In the genomic region with DNA sequence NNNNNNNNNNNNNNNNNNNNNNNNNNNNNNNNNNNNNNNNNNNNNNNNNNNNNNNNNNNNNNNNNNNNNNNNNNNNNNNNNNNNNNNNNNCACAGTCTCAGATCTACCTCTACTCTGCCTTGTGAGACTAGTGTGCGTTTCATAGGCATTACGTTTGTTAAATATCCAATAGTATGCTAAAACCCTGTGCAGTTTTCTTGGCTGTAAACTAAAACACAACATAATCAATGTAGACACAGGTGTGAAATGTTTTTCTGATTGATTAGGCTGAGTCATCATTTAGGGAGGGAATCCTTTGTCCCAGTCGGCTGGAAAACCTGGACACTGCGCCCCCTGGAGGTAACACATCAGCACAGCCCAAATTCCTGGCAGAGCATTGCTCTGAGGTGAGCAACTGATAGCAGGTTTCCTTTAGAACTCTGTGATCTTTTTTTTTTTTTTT, we compare ENCODE assay signal across 12 mouse cellular contexts. TPM values are rescaled to one million over a fixed set of nuclear protein-coding genes. Genes with fewer than 3 reads are reported as not detected.
DNase-seq lines count a peak whose midpoint lies in the region; ATAC-seq and TF ChIP-seq lines count a peak whose summit lies in the region.
"Had no signal": no experiment of that assay in that cellular context is flagged by ENCODE, and none has a peak within 500 bp of the region (broad histone marks: within the 10 kb centered on the region; RNA-seq: fewer than 3 reads in every experiment).

No protein-coding gene starts in this region.

- DNase-seq in kidney, postnatal 10 days, result peak; percentile 48
- DNase-seq in kidney, adult 18-20 months, result no peak
- DNase-seq in urinary bladder, postnatal 14 days (ENCODE audit: low spot score), result peak; percentile 23
- no peak for DNase-seq in urinary bladder, postnatal 4 days (ENCODE audit: low spot score in 2 of 2)
- DNase-seq: kidney, adult 9 months had no signal

- H3K9me3 ChIP-seq in forebrain, embryonic 15.5 days, result no peaks in the 10 kb centered on the region
- H3K9me3 ChIP-seq: heart, embryonic 13.5 days; limb, embryonic 15.5 days; neural tube, embryonic 13.5 days had no signal

- TF ChIP-seq POLR2A in bone marrow macrophage, adult 2 months (IDR thresholded peaks at IDR 0.05; ENCODE audit: borderline replicate concordance, low read depth, low read length), result no peak

- ATAC-seq in megakaryocyte-erythroid progenitor cell, adult 5-6 weeks (replicated peaks; ENCODE audit: low FRiP score, low TSS enrichment, poor library complexity, severe bottlenecking), result no peak
- no peak for ATAC-seq in forebrain, embryonic 15.5 days (replicated peaks)

- no peaks in the 10 kb centered on the region for H3K36me3 ChIP-seq in forebrain, embryonic 15.5 days
- H3K36me3 ChIP-seq: heart, embryonic 13.5 days; limb, embryonic 15.5 days; neural tube, embryonic 13.5 days had no signal

- no peaks in the 10 kb centered on the region for H3K27me3 ChIP-seq in forebrain, embryonic 15.5 days
- H3K27me3 ChIP-seq: heart, embryonic 13.5 days; limb, embryonic 15.5 days; neural tube, embryonic 13.5 days had no signal

- H3K9ac ChIP-seq in forebrain, embryonic 15.5 days (replicated peaks), result no peak overlapping the region
- H3K9ac ChIP-seq: heart, embryonic 13.5 days; limb, embryonic 15.5 days; neural tube, embryonic 13.5 days had no signal

- H3K4me1 ChIP-seq in bone marrow macrophage, adult 2 months (ENCODE audit: control insufficient read depth, insufficient read depth, low read length), result peaks cover 12% of the 10 kb centered on the region
- H3K4me1 ChIP-seq in forebrain, embryonic 15.5 days, result no peaks in the 10 kb centered on the region
- H3K4me1 ChIP-seq: limb, embryonic 15.5 days; neural tube, embryonic 13.5 days had no signal

- WGBS in forebrain, embryonic 15.5 days, result 63% methylated on average over 4 of the region's 4 CpGs

- TF ChIP-seq CTCF in bone marrow macrophage, adult 2 months (IDR thresholded peaks at IDR 0.05; ENCODE audit: low read depth, low read length), result peak; percentile 49; the same call in 1 of the 2 replicates

- no peak overlapping the region for H3K4me3 ChIP-seq in bone marrow macrophage, adult 2 months (ENCODE audit: insufficient read depth, low read length)
- no peak overlapping the region for H3K4me3 ChIP-seq in forebrain, embryonic 15.5 days
- H3K4me3 ChIP-seq: erythroblast, embryonic 14.5 days; heart, embryonic 13.5 days; limb, embryonic 15.5 days; neural tube, embryonic 13.5 days had no signal

- H3K4me2 ChIP-seq in forebrain, embryonic 15.5 days (replicated peaks), result no peak overlapping the region
- H3K4me2 ChIP-seq: heart, embryonic 13.5 days; limb, embryonic 15.5 days; neural tube, embryonic 13.5 days had no signal

- no peak overlapping the region for H3K27ac ChIP-seq in bone marrow macrophage, adult 2 months (ENCODE audit: insufficient read depth, low read depth, low read length)
- no peak overlapping the region for H3K27ac ChIP-seq in forebrain, embryonic 15.5 days (replicated peaks)
- H3K27ac ChIP-seq: heart, embryonic 13.5 days; limb, embryonic 15.5 days; neural tube, embryonic 13.5 days had no signal

RNA-seq across cellular contexts. Expression of a gene that starts 48.2 kb away (rescaled TPM):
- polyA plus RNA-seq in bone marrow macrophage, adult 2 months (2012; ENCODE audit: insufficient read depth, insufficient read length, missing spikeins), result 100 and 101 TPM in 2 replicates
- 37.3 and 46.2 TPM in 2 replicates for total RNA-seq in megakaryocyte-erythroid progenitor cell, adult 5-6 weeks (2014; fragmentation: Nextera tagmentation)
- 16.3 and 36.1 TPM in 2 replicates for total RNA-seq in megakaryocyte-erythroid progenitor cell, adult 5-6 weeks (2017)
- polyA plus RNA-seq in forebrain, embryonic 15.5 days (2015; fragmentation: Nextera tagmentation; extraction: Ambion mirVana), result 15.6 and 16.5 TPM in 2 replicates

Comparison
In these comparisons a context has a peak if more than half of its experiments do, and no peak if none do; other contexts are left out.
1. DNase-seq: peak in kidney, postnatal 10 days (single experiment) and urinary bladder, postnatal 14 days (single experiment); none in kidney, adult 18-20 months (single experiment) and urinary bladder, postnatal 4 days (0 of 2).